Mouse (Mus musculus) limb, embryonic 15.5 days (tissue): ENCODE measurements around the gene Olfr203. TPM values are rescaled to one million over a fixed set of nuclear protein-coding genes. Genes with fewer than 3 reads are reported as not detected.

ENCODE experiments used
- polyA plus RNA-seq: library from polyadenylated mRNA; unstranded; fragments of >200 nt; fragmentation: Nextera tagmentation; extraction: Ambion mirVana; gene quantifications from 2 replicates; pipeline ENCODE4 v1.2.1, GENCODE M21; 2015

The Olfr203 gene
- polyA plus RNA-seq, 1 experiment from 2014 or later: not detected

Other genes starting within 250 kb of the Olfr203 start
- not detected in 2 replicates for gene Olfr190, start 220.9 kb upstream of the Olfr203 start, polyA plus RNA-seq
- not detected in 2 replicates for gene Olfr191, start 209.1 kb upstream of the Olfr203 start, polyA plus RNA-seq
- gene Olfr193, start 187.0 kb upstream of the Olfr203 start, polyA plus RNA-seq: not detected in 2 replicates
- not detected in 2 replicates for gene Olfr194, start 177.8 kb upstream of the Olfr203 start, polyA plus RNA-seq
- not detected in 2 replicates for gene Olfr195, start 151.8 kb upstream of the Olfr203 start, polyA plus RNA-seq
- not detected in 2 replicates for gene Olfr196, start 128.4 kb upstream of the Olfr203 start, polyA plus RNA-seq
- gene Olfr198, start 95.3 kb upstream of the Olfr203 start, polyA plus RNA-seq: not detected in 2 replicates
- gene Olfr199, start 79.1 kb upstream of the Olfr203 start, polyA plus RNA-seq: not detected in 2 replicates
- not detected in 2 replicates for gene Olfr201, start 26.2 kb upstream of the Olfr203 start, polyA plus RNA-seq
- gene Olfr202, start 12.1 kb upstream of the Olfr203 start, polyA plus RNA-seq: not detected in 2 replicates
- gene Olfr204, start 19.4 kb downstream of the Olfr203 start, polyA plus RNA-seq: not detected in 2 replicates
- gene Olfr205, start 32.3 kb downstream of the Olfr203 start, polyA plus RNA-seq: not detected in 2 replicates
- not detected in 2 replicates for gene Olfr206, start 50.4 kb downstream of the Olfr203 start, polyA plus RNA-seq
- gene Olfr209, start 65.1 kb downstream of the Olfr203 start, polyA plus RNA-seq: not detected in 2 replicates
- not detected in 2 replicates for gene Gabrr3, start 108.5 kb downstream of the Olfr203 start, polyA plus RNA-seq
- 33.4 and 34.3 TPM in 2 replicates for gene Riox2, start 172.9 kb downstream of the Olfr203 start, polyA plus RNA-seq